ENCODE assay signal across 19 mouse cellular contexts in the genomic region with DNA sequence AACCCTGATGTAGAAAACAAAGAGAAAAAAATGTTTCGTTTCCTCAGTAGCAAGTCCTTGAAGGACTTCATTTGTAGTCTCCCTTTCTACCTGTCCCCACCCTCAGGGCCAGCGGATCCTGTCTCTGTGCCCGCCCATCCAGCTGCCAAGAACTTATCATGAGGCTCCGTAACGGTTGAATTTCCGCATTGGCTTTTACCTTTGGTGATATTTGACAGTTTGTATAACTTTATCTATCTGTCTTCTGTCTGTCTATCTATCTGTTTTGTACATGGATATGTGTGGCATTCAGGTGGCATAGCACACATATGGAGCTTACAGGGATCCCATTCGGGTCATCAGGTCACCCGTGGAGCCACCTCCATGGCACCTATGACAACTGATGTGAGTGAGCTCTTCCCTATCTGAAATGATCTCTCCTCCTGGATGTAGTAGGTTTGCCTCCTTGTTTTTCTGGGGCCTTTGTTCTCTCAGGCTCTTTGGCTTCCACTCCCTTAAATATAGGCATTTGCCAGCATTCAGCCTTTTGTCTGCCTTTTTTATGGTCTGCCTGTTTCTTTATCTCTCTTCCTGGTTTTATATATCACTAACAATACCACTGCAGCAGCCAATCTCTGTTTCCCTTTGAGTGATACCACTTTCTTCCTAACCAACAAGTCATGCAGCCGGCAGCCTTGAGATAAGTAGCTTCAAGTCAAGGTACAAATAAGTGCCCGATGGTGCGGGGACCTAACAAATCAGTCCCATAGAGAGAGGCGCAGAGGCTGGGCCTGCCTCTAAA. TPM values are rescaled to one million over a fixed set of nuclear protein-coding genes. Genes with fewer than 3 reads are reported as not detected.
DNase-seq lines count a peak whose midpoint lies in the region; ATAC-seq and TF ChIP-seq lines count a peak whose summit lies in the region.
"Had no signal": no experiment of that assay in that cellular context is flagged by ENCODE, and none has a peak within 500 bp of the region (broad histone marks: within the 10 kb centered on the region; RNA-seq: fewer than 3 reads in every experiment).

No protein-coding gene starts in this region.

- H3K27me3 ChIP-seq in G1E (ENCODE audit: insufficient read depth, low read length): no peaks in the 10 kb centered on the region
- H3K27me3 ChIP-seq: embryonic facial prominence, embryonic 13.5 days; forebrain, embryonic 12.5 days; hindbrain, embryonic 15.5 days; limb, embryonic 13.5 days; midbrain, embryonic 12.5 days had no signal

- peak; percentile 62 for ATAC-seq in G1E (ENCODE audit: extremely low read depth, insufficient number of reproducible peaks, low FRiP score, poor library complexity, severe bottlenecking)
- ATAC-seq in megakaryocyte-erythroid progenitor cell, adult 5-6 weeks (replicated peaks; ENCODE audit: low FRiP score, low TSS enrichment, poor library complexity, severe bottlenecking): peak; percentile 87

- H3K4me3 ChIP-seq in G1E (ENCODE audit: low read depth, low read length): no peak overlapping the region; the same call in 1 of the 2 replicates
- H3K4me3 ChIP-seq: embryonic facial prominence, embryonic 13.5 days; forebrain, embryonic 12.5 days; hindbrain, embryonic 15.5 days; limb, embryonic 13.5 days; midbrain, embryonic 12.5 days; myocyte had no signal

- no peak for DNase-seq in G1E (ENCODE audit: low spot score)
- DNase-seq in c-Kit-positive CD71-negative TER-119-negative erythroid progenitor cells, embryonic 14.5 days (ENCODE audit: low read depth): peak; percentile 24
- peak; percentile 64 for DNase-seq in liver
- DNase-seq in T-cell, adult 2 months (ENCODE audit: low spot score): no peak
- no peak for DNase-seq in urinary bladder, postnatal 36 days (ENCODE audit: low spot score in 2 of 2)
- DNase-seq in right cerebral cortex, adult 2 months (ENCODE audit: low spot score in 2 of 2): no peak
- DNase-seq: cerebellum, adult 11 months; cerebellum, postnatal 36 days; heart, adult 18-20 months; lung, postnatal 10 days; right cerebral cortex, adult 18-20 months; thymus, adult 18-20 months had no signal

- H3K36me3 ChIP-seq in G1E (replicated peaks): peaks cover 52% of the 10 kb centered on the region
- H3K36me3 ChIP-seq: embryonic facial prominence, embryonic 13.5 days; forebrain, embryonic 12.5 days; hindbrain, embryonic 15.5 days; limb, embryonic 13.5 days; midbrain, embryonic 12.5 days had no signal

- H3K9me3 ChIP-seq in G1E (replicated peaks): no peaks in the 10 kb centered on the region
- H3K9me3 ChIP-seq: embryonic facial prominence, embryonic 13.5 days; forebrain, embryonic 12.5 days; hindbrain, embryonic 15.5 days; limb, embryonic 13.5 days; midbrain, embryonic 12.5 days had no signal

- H3K4me1 ChIP-seq in G1E (ENCODE audit: insufficient read depth, low read depth, low read length): peaks cover 84% of the 10 kb centered on the region
- H3K4me1 ChIP-seq: embryonic facial prominence, embryonic 13.5 days; forebrain, embryonic 12.5 days; hindbrain, embryonic 15.5 days; limb, embryonic 13.5 days; midbrain, embryonic 12.5 days had no signal

- TF ChIP-seq CTCF in G1E (IDR thresholded peaks at IDR 0.05; ENCODE audit: low read depth, low read length): no peak

RNA-seq across cellular contexts. Expression of a gene that starts 23.0 kb away (rescaled TPM):
- 108 and 198 TPM in 2 replicates for total RNA-seq in G1E (2014; fragmentation: Nextera tagmentation)
- total RNA-seq in G1E (2017): 95.7 and 101 TPM in 2 replicates
- polyA plus RNA-seq in G1E (2012): 123 and 147 TPM in 2 replicates
- total RNA-seq in megakaryocyte-erythroid progenitor cell, adult 5-6 weeks (2014; fragmentation: Nextera tagmentation): 78.8 and 91.1 TPM in 2 replicates
- 53.1 and 89.0 TPM in 2 replicates for total RNA-seq in megakaryocyte-erythroid progenitor cell, adult 5-6 weeks (2017)

RNA-seq across cellular contexts. Expression of a gene that starts 26.2 kb away (rescaled TPM):
- total RNA-seq in G1E (2014; fragmentation: Nextera tagmentation) (117 and 120 TPM in 2 replicates), G1E (2017) (228 and 262 TPM in 2 replicates)
- 254 and 287 TPM in 2 replicates for polyA plus RNA-seq in G1E (2012)
- total RNA-seq in megakaryocyte-erythroid progenitor cell, adult 5-6 weeks (2014; fragmentation: Nextera tagmentation): 242 and 387 TPM in 2 replicates
- 375 and 422 TPM in 2 replicates for total RNA-seq in megakaryocyte-erythroid progenitor cell, adult 5-6 weeks (2017)

RNA-seq across cellular contexts. Expression of a gene that starts 26.3 kb away (rescaled TPM):
- total RNA-seq in G1E (2014; fragmentation: Nextera tagmentation) (325 and 378 TPM in 2 replicates), G1E (2017) (432 and 434 TPM in 2 replicates)
- 465 and 565 TPM in 2 replicates for polyA plus RNA-seq in G1E (2012)
- total RNA-seq in megakaryocyte-erythroid progenitor cell, adult 5-6 weeks (2014; fragmentation: Nextera tagmentation): 467 and 537 TPM in 2 replicates
- total RNA-seq in megakaryocyte-erythroid progenitor cell, adult 5-6 weeks (2017): 474 and 558 TPM in 2 replicates

RNA-seq across cellular contexts. Expression of a gene that starts 49.9 kb away (rescaled TPM):
- total RNA-seq in G1E (2014; fragmentation: Nextera tagmentation): not detected in 2 replicates
- total RNA-seq in G1E (2017): 0.05 and 0.12 TPM in 2 replicates
- not detected in 2 replicates for polyA plus RNA-seq in G1E (2012)
- total RNA-seq in megakaryocyte-erythroid progenitor cell, adult 5-6 weeks (2014; fragmentation: Nextera tagmentation): not detected in 2 replicates
- total RNA-seq in megakaryocyte-erythroid progenitor cell, adult 5-6 weeks (2017): not detected in 2 replicates
- polyA plus RNA-seq: embryonic facial prominence, embryonic 13.5 days; limb, embryonic 13.5 days; midbrain, embryonic 12.5 days had no signal

RNA-seq across cellular contexts. Expression of a gene that starts 52.7 kb away (rescaled TPM):
- 66.2 and 72.6 TPM in 2 replicates for total RNA-seq in G1E (2014; fragmentation: Nextera tagmentation)
- total RNA-seq in G1E (2017): 309 and 356 TPM in 2 replicates
- 54.9 and 129 TPM in 2 replicates for polyA plus RNA-seq in G1E (2012)
- total RNA-seq in megakaryocyte-erythroid progenitor cell, adult 5-6 weeks (2014; fragmentation: Nextera tagmentation): 65.4 and 76.0 TPM in 2 replicates
- total RNA-seq in megakaryocyte-erythroid progenitor cell, adult 5-6 weeks (2017): 189 and 237 TPM in 2 replicates

Comparison
In these comparisons a context has a peak if more than half of its experiments do, and no peak if none do; other contexts are left out.
1. DNase-seq: peak in c-Kit-positive CD71-negative TER-119-negative erythroid progenitor cells, embryonic 14.5 days (single experiment) and liver (single experiment); none in G1E (single experiment), T-cell, adult 2 months (single experiment), urinary bladder, postnatal 36 days (0 of 2) and right cerebral cortex, adult 2 months (0 of 2).